Mouse (Mus musculus): ENCODE measurements around the gene Olfr31. TPM values are rescaled to one million over a fixed set of nuclear protein-coding genes. Genes with fewer than 3 reads are reported as not detected.

The Olfr31 gene
- total and polyA plus RNA-seq, 2 experiments from 2014 or later = 0.30 TPM; not detected in 1

DNA sequence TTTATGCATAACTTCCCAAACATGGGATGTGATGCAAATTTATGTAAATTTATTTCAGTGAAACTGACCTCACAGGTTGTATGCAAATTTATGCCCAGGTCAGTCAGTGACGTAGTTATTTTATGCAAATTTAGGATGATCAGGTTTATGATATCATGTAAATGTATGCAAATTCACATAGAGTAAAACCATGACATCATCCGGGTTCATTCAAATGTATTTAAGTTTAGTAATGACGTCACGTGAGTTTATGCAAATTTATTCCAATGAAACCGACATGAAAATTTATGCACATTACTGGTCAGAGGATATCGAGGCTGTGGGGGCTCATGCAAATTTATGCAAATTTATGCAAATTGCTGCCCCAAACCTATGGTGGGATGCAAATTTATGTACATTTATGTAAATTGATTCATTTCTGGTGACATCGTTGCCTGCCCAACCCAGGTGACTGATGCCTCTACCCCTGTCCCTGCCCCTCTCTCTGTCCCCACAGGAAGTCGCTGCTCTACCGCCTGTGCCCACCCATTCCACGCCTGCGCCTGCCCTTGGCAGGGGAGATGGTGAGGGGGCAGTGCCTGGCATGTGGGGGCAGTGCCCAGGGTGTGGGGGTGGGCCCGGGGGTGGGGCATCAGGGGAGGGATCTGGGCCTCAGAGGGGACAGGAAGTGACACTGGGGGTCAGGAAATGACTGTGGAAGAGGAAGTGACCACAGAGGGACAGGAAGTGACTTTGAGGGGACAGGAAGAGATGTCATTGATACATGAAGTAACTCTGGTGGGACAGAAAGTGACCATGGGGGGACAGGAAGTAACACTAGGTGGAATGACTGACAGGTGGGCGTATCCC, 32.1 kb downstream of the Olfr31 start:
- Histone ChIP-seq H3K27me3 (ENCODE audit: insufficient read depth, low read length) (no peaks in the 10 kb centered on the region), H3K9me3 (ENCODE audit: low read length) (0 out of 2 replicates have a peak, but pooled peaks cover 7% of the 10 kb centered on the region), H3K4me2 (ENCODE audit: low read depth, low read length) (no peak overlapping the region), H3K36me3 (ENCODE audit: insufficient read depth, low read length) (no peaks in the 10 kb centered on the region), H3K9ac (replicated peaks; ENCODE audit: low read length) (no peak overlapping the region), H3K27ac (no peak overlapping the region), H3K4me1 (ENCODE audit: insufficient read depth, low read length) (no peaks in the 10 kb centered on the region), H3K4me3 (ENCODE audit: low read length) (no peak overlapping the region)
- DNase-seq (ENCODE audit: low spot score) (no peak), ATAC-seq (no peak)
- WGBS = 49% methylated on average over 13 of the region's 13 CpGs
- no peak for TF ChIP-seq CTCF (IDR thresholded peaks at IDR 0.05; ENCODE audit: low read depth)

DNA sequence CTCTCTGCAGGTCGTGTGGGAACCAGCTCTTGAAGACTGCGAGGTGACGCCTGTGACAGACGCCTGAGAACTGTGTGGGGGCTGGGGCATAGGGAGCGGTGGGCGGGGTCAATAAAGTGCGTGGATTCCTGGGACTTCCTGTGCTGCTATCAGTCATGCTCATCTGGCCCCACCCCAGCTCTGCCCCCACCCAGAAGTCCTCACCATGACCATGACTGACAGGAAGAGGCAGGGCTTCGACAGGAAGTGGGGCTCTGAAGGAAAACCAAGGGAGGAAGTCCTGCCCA, 32.7 kb downstream of the Olfr31 start:
- Histone ChIP-seq H3K4me1 (ENCODE audit: insufficient read depth, low read length) (no peaks in the 10 kb centered on the region), H3K4me2 (ENCODE audit: low read depth, low read length) (no peak overlapping the region), H3K27me3 (ENCODE audit: insufficient read depth, low read length) (no peaks in the 10 kb centered on the region), H3K27ac (no peak overlapping the region), H3K9ac (replicated peaks; ENCODE audit: low read length) (no peak overlapping the region), H3K4me3 (ENCODE audit: low read length) (no peak overlapping the region), H3K36me3 (ENCODE audit: insufficient read depth, low read length) (no peaks in the 10 kb centered on the region), H3K9me3 (ENCODE audit: low read length) (0 out of 2 replicates have a peak, but pooled peaks cover 3% of the 10 kb centered on the region)
- DNase-seq (ENCODE audit: low spot score) = no peak
- 94% methylated on average over 8 of the region's 8 CpGs for whole genome bisulfite sequencing
- ATAC-seq = no peak
- no peak for TF ChIP-seq CTCF (IDR thresholded peaks at IDR 0.05; ENCODE audit: low read depth)

Other genes starting within 250 kb of the Olfr31 start
- gene Psmd6, start 201.8 kb upstream of the Olfr31 start, total RNA-seq (2014; rRNA removed) = 101 and 105 TPM in 2 replicates
- 233 and 235 TPM in 2 replicates for gene Psmd6, start 201.8 kb upstream of the Olfr31 start, polyA plus RNA-seq (2015; fragmentation: Nextera tagmentation; extraction: Ambion mirVana)
- not detected in 2 replicates for gene Olfr720, start 136.0 kb upstream of the Olfr31 start, total RNA-seq (2014; rRNA removed)
- not detected in 2 replicates for gene Olfr720, start 136.0 kb upstream of the Olfr31 start, polyA plus RNA-seq (2015; fragmentation: Nextera tagmentation; extraction: Ambion mirVana)
- 3.8 and 11.0 TPM in 2 replicates for gene Il3ra, start 23.4 kb downstream of the Olfr31 start, total RNA-seq (2014; rRNA removed)
- gene Il3ra, start 23.4 kb downstream of the Olfr31 start, polyA plus RNA-seq (2015; fragmentation: Nextera tagmentation; extraction: Ambion mirVana) = 2.3 and 2.4 TPM in 2 replicates
- not detected in 2 replicates for gene Olfr721-ps1, start 78.5 kb downstream of the Olfr31 start, total RNA-seq (2014; rRNA removed)
- not detected in 2 replicates for gene Olfr721-ps1, start 78.5 kb downstream of the Olfr31 start, polyA plus RNA-seq (2015; fragmentation: Nextera tagmentation; extraction: Ambion mirVana)